Mouse (Mus musculus): ENCODE results near the gene Mcrs1.
"Not testable (repeated sequence)": the region's sequence is repeated elsewhere in the genome, so short reads cannot be mapped to it uniquely, and the experiment has no call there.

Mcrs1 gene

GRCm38 (mm10) chr15:99251626-99252380 is at the start of gene Mcrs1:
Mcrs1 (minus strand) TSS chr15:99251961.
- DNase-seq (ENCODE audit: low spot score) = peak; percentile 93

GRCm38 (mm10) chr15:99296213-99296612 is 44.5 kb upstream of the Mcrs1 start:
- no peak for DNase-seq (ENCODE audit: low spot score)

- DNase-seq (ENCODE audit: low spot score) = no peak
Measured at GRCm38 (mm10) chr15:99295484-99295981, 43.8 kb upstream of the Mcrs1 start, which contains the start of gene Fam186b. Fam186b (minus strand) TSS chr15:99295888.

- peak; percentile 94 for DNase-seq (ENCODE audit: low spot score)
Measured at GRCm38 (mm10) chr15:99294813-99295374, 43.1 kb upstream of the Mcrs1 start, which contains the start of gene Prpf40b. Prpf40b (plus strand) TSS chr15:99295087.

- no peak for DNase-seq (ENCODE audit: low spot score)
Measured at GRCm38 (mm10) chr15:99294287-99294686, 42.5 kb upstream of the Mcrs1 start.

GRCm38 (mm10) chr15:99290586-99290985 is 38.8 kb upstream of the Mcrs1 start:
- no peak for DNase-seq (ENCODE audit: low spot score)

GRCm38 (mm10) chr15:99285189-99285535 is 33.4 kb upstream of the Mcrs1 start:
- no peak for DNase-seq (ENCODE audit: low spot score)

- DNase-seq (ENCODE audit: low spot score) = no peak
Measured at GRCm38 (mm10) chr15:99284527-99285188, 32.9 kb upstream of the Mcrs1 start.

GRCm38 (mm10) chr15:99283456-99283855 is 31.7 kb upstream of the Mcrs1 start:
- DNase-seq (ENCODE audit: low spot score) = no peak

- no peak for DNase-seq (ENCODE audit: low spot score)
Measured at GRCm38 (mm10) chr15:99278271-99278670, 26.5 kb upstream of the Mcrs1 start.

- DNase-seq (ENCODE audit: low spot score) = no peak
Measured at GRCm38 (mm10) chr15:99276095-99276494, 24.3 kb upstream of the Mcrs1 start.

GRCm38 (mm10) chr15:99265679-99266078 is 13.9 kb upstream of the Mcrs1 start:
- DNase-seq (ENCODE audit: low spot score) = peak; percentile 71

- no peak for DNase-seq (ENCODE audit: low spot score)
Measured at GRCm38 (mm10) chr15:99264363-99264762, 12.6 kb upstream of the Mcrs1 start.

- no peak for DNase-seq (ENCODE audit: low spot score)
Measured at GRCm38 (mm10) chr15:99262702-99263101, 10.9 kb upstream of the Mcrs1 start.

GRCm38 (mm10) chr15:99259730-99260252 is 8.0 kb upstream of the Mcrs1 start:
- peak; percentile 60 for DNase-seq (ENCODE audit: low spot score)

- peak; percentile 22 for DNase-seq (ENCODE audit: low spot score)
Measured at GRCm38 (mm10) chr15:99259167-99259729, 7.5 kb upstream of the Mcrs1 start.

- DNase-seq (ENCODE audit: low spot score) = no peak
Measured at GRCm38 (mm10) chr15:99255241-99255749, 3.5 kb upstream of the Mcrs1 start.

GRCm38 (mm10) chr15:99254477-99255005 is 2.8 kb upstream of the Mcrs1 start:
- DNase-seq (ENCODE audit: low spot score) = no peak

- DNase-seq (ENCODE audit: low spot score) = no peak
Measured at GRCm38 (mm10) chr15:99253772-99254171, 2.0 kb upstream of the Mcrs1 start.

- DNase-seq (ENCODE audit: low spot score) = not testable (repeated sequence)
Measured at GRCm38 (mm10) chr15:99253175-99253479, 1.4 kb upstream of the Mcrs1 start.

- DNase-seq (ENCODE audit: low spot score) = no peak
Measured at GRCm38 (mm10) chr15:99252381-99253174, 817 bp upstream of the Mcrs1 start.
